Mouse (Mus musculus): ENCODE measurements around the gene Ssbp3. TPM values are rescaled to one million over a fixed set of nuclear protein-coding genes. Genes with fewer than 3 reads are reported as not detected.

Gene Ssbp3
- polyA plus RNA-seq, 1 experiment from 2014 or later, result 73.2 TPM

- Histone ChIP-seq H3K27ac (ENCODE audit: low read depth) (no peak overlapping the region), H3K36me3 (ENCODE audit: control insufficient read depth, insufficient read depth, low read length) (no peaks in the 10 kb centered on the region), H3K4me1 (replicated peaks; ENCODE audit: control insufficient read depth, insufficient read depth, low read length) (no peaks in the 10 kb centered on the region), H3K27me3 (replicated peaks; ENCODE audit: control insufficient read depth, insufficient read depth, low read length) (no peaks in the 10 kb centered on the region), H3K4me2 (ENCODE audit: low read length) (no peak overlapping the region), H3K9ac (ENCODE audit: low read length) (no peak overlapping the region), H3K9me3 (ENCODE audit: control insufficient read depth, low read length) (no peaks in the 10 kb centered on the region), H3K4me3 (ENCODE audit: low read depth, low read length) (no peak overlapping the region)
- WGBS, result 75% methylated on average over 16 of the region's 17 CpGs
- ATAC-seq (replicated peaks; ENCODE audit: low FRiP score, low TSS enrichment, low read depth) (no peak), DNase-seq (ENCODE audit: low spot score) (no peak)
These were observed 188.5 kb downstream of the Ssbp3 start for GRCm38 (mm10) chr4:107098791-107099525.

Other genes with a start within 250 kb of the Ssbp3 start
- gene Ttc4, start 231.8 kb upstream of the Ssbp3 start, polyA plus RNA-seq (2014; fragmentation: Nextera tagmentation; extraction: Ambion mirVana), result 82.0 and 83.1 TPM in 2 replicates
- 0.15 and 0.34 TPM in 2 replicates for gene Mroh7, start 179.8 kb upstream of the Ssbp3 start, polyA plus RNA-seq (2014; fragmentation: Nextera tagmentation; extraction: Ambion mirVana)
- 0.69 and 0.87 TPM in 2 replicates for gene Fam151a, start 176.8 kb upstream of the Ssbp3 start, polyA plus RNA-seq (2014; fragmentation: Nextera tagmentation; extraction: Ambion mirVana)
- 5.9 and 7.3 TPM in 2 replicates for gene Acot11, start 105.7 kb upstream of the Ssbp3 start, polyA plus RNA-seq (2014; fragmentation: Nextera tagmentation; extraction: Ambion mirVana)
- gene Mrpl37, start 156.2 kb downstream of the Ssbp3 start, polyA plus RNA-seq (2014; fragmentation: Nextera tagmentation; extraction: Ambion mirVana), result 118 and 121 TPM in 2 replicates
- gene Cyb5rl, start 156.3 kb downstream of the Ssbp3 start, polyA plus RNA-seq (2014; fragmentation: Nextera tagmentation; extraction: Ambion mirVana), result 4.9 and 8.7 TPM in 2 replicates
- gene Cdcp2, start 186.2 kb downstream of the Ssbp3 start, polyA plus RNA-seq (2014; fragmentation: Nextera tagmentation; extraction: Ambion mirVana), result not detected in 2 replicates